Mouse (Mus musculus): ENCODE data around the gene D6Wsu163e. TPM values are rescaled to one million over a fixed set of nuclear protein-coding genes. Genes with fewer than 3 reads are reported as not detected.

Gene D6Wsu163e
- polyA plus RNA-seq, 1 experiment from 2014 or later: 13.8 TPM

DNA sequence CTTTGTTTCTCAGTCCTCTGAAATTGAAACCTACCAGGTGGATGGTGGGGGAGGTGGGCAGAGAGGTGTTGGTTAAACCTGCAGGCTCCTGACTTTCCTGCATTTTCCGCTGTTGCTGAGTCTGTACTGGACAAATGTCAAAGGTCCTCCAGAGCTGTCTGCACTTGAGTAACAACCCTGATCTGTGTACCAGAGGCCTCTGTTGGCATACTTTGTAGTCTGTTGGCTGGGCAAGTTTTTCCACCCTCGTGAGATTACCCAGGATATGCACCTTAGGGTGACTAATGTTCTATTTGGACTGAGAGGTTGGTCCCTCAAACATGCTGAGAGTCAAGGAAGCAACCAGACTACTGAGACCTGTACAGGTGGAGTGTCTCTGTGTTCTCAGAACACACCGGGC, 66.8 kb downstream of the D6Wsu163e start:
- no peak overlapping the region for H3K27ac ChIP-seq (replicated peaks in 1 of 2; ENCODE audit: control insufficient read depth in 1 of 2, insufficient read depth in 1 of 2, low read depth in 2 of 2, low read length in 2 of 2)

DNA sequence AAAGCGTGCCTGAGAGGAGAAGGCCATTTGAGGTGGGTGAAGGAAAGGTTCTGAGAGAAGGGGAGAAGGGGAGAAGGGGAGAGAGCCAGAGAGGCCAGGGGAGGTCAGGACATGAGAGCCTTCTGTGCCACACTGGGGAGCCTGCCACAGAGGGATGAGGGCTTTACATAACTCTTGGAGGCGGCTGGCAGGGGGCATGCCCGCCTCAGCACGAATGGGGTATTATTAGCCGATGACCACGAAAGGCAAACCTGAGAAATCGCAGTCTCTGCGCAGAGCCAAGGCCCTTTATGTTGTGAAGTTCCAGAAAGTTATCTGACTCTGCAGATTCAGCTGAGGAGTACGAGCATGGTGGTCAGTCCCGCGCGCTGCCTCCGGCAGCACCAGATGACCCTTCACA, 70.3 kb downstream of the D6Wsu163e start:
- WGBS: 86% methylated on average over 13 of the region's 13 CpGs

More for the DNA sequence above, 66.8 kb downstream of the D6Wsu163e start:
- H3K4me1 ChIP-seq (ENCODE audit: control insufficient read depth in 2 of 2, insufficient read depth in 2 of 2, low read length in 2 of 2): no peaks in the 10 kb centered on the region; a peak in 1 of 4 replicates
- H3K36me3 ChIP-seq (ENCODE audit: control insufficient read depth, insufficient read depth, low read length): no peaks in the 10 kb centered on the region
- no peak overlapping the region for H3K9ac ChIP-seq (ENCODE audit: low read length)
- H3K4me2 ChIP-seq (ENCODE audit: low read length): no peak overlapping the region
- no peak for ATAC-seq (ENCODE audit: insufficient number of reproducible peaks, insufficient read depth, low FRiP score, low read depth)
- no peak overlapping the region for H3K4me3 ChIP-seq (ENCODE audit: control insufficient read depth in 1 of 2, insufficient read depth in 1 of 2, low read depth in 1 of 2, low read length in 2 of 2)
- no peaks in the 10 kb centered on the region for H3K27me3 ChIP-seq (ENCODE audit: control insufficient read depth, insufficient read depth, low read length)
- no peaks in the 10 kb centered on the region for H3K9me3 ChIP-seq (ENCODE audit: control insufficient read depth, low read length)
- 70% methylated on average over 3 of the region's 3 CpGs for WGBS

DNA sequence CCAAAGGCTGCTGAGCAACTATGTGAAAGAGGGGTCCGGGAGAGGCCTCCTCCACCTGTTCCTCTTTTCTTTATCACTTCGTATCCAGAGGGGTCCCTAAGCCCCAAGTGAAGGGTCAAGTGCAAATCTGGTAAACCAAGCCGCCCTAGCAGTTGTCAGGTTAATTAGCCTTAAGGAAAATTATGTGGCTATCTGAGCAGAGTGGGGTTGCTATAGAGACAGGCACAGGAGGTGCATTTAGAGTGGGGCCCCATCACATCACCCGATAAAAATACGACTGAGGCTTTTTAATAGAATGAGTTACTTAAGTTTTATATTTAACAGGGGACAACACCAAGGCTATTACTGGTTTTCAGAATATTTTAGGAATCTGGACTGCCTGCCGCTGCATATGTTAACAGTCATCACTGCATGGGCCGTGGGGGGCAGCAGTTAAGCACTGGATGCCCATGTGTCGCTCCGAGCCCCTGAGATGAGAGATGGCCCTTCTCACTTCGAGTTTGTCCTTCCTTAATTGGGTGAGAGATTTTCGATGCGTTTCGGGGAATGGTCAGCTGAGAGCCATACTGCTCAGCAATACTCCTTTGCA, 72.3 kb downstream of the D6Wsu163e start:
- ATAC-seq (ENCODE audit: insufficient number of reproducible peaks, insufficient read depth, low FRiP score, low read depth): no peak
- Histone ChIP-seq H3K36me3 (ENCODE audit: control insufficient read depth, insufficient read depth, low read length) (no peaks in the 10 kb centered on the region), H3K9ac (ENCODE audit: low read length) (no peak overlapping the region), H3K4me1 (ENCODE audit: control insufficient read depth in 2 of 2, insufficient read depth in 2 of 2, low read length in 2 of 2) (peaks cover 6 to 8% of the 10 kb centered on the region in 2 experiments; a peak in 3 of 4 replicates), H3K4me3 (ENCODE audit: control insufficient read depth in 1 of 2, insufficient read depth in 1 of 2, low read depth in 1 of 2, low read length in 2 of 2) (no peak overlapping the region), H3K4me2 (ENCODE audit: low read length) (no peak overlapping the region), H3K9me3 (ENCODE audit: control insufficient read depth, low read length) (no peaks in the 10 kb centered on the region), H3K27me3 (ENCODE audit: control insufficient read depth, insufficient read depth, low read length) (no peaks in the 10 kb centered on the region), H3K27ac (replicated peaks in 1 of 2; ENCODE audit: control insufficient read depth in 1 of 2, insufficient read depth in 1 of 2, low read depth in 2 of 2, low read length in 2 of 2) (no peak overlapping the region)
- 77% methylated on average over 13 of the region's 13 CpGs for WGBS

More for the DNA sequence above, 70.3 kb downstream of the D6Wsu163e start:
- no peak overlapping the region for H3K9ac ChIP-seq (ENCODE audit: low read length)
- no peaks in the 10 kb centered on the region for H3K9me3 ChIP-seq (ENCODE audit: control insufficient read depth, low read length)
- ATAC-seq (ENCODE audit: insufficient number of reproducible peaks, insufficient read depth, low FRiP score, low read depth): no peak
- H3K4me3 ChIP-seq (ENCODE audit: control insufficient read depth in 1 of 2, insufficient read depth in 1 of 2, low read depth in 1 of 2, low read length in 2 of 2): no peak overlapping the region
- no peak overlapping the region for H3K4me2 ChIP-seq (ENCODE audit: low read length)
- H3K36me3 ChIP-seq (ENCODE audit: control insufficient read depth, insufficient read depth, low read length): no peaks in the 10 kb centered on the region
- H3K27ac ChIP-seq (replicated peaks in 1 of 2; ENCODE audit: control insufficient read depth in 1 of 2, insufficient read depth in 1 of 2, low read depth in 2 of 2, low read length in 2 of 2): no peak overlapping the region
- H3K4me1 ChIP-seq (ENCODE audit: control insufficient read depth in 2 of 2, insufficient read depth in 2 of 2, low read length in 2 of 2): peaks cover 3% of the 10 kb centered on the region in 2 experiments; a peak in 3 of 4 replicates
- no peaks in the 10 kb centered on the region for H3K27me3 ChIP-seq (ENCODE audit: control insufficient read depth, insufficient read depth, low read length)

DNA sequence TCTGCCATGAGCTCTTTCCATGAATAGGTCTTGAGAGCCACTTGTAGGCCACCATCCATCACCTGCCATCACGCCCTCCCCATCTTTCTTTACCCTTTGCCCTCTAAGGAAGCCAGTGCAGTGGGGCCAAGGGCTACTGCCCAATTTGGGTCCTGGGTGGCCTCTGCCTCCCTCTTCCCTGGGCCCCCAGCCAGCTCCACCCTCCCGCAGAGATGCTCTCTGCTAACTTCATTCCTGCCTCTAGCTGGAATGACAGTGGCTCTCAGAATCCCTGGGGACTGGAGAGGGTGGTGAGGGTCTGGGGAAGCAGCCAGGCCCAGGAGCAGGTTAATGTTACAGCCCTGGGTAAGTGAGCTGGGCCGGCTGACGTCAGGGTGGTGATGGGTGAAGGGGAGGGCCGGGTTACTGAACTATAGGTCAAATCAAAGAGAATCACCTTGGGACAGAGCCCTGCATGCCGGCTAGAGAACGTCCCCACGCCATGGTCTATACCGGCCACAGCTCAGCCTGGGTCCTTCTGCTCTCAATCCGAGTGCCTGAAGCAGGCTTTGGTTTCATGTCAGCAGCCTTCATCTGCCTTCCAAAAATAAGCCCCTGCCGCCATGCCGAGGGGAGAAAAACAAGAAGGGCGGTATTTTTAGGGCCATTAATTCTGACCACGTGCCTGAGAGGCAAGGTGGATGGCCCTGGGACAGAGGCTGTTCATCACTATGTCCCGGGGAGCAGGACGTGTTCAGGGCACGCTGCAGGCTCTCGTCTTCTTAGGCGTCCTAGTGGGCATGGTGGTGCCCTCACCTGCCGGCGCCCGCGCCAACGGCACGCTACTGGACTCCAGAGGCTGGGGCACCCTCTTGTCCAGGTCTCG, 75.4 kb downstream of the D6Wsu163e start, which contains the start of gene Fgf6:
Gene Fgf6 (plus strand): TSS at position 681 of the 865 bp plus-strand sequence.
- no peak; the same call in 1 of the 2 replicates for ATAC-seq (ENCODE audit: insufficient number of reproducible peaks, insufficient read depth, low FRiP score, low read depth)
- no peak within 1 kb of the TSS for H3K27ac ChIP-seq (replicated peaks in 1 of 2; ENCODE audit: control insufficient read depth in 1 of 2, insufficient read depth in 1 of 2, low read depth in 2 of 2, low read length in 2 of 2)

DNA sequence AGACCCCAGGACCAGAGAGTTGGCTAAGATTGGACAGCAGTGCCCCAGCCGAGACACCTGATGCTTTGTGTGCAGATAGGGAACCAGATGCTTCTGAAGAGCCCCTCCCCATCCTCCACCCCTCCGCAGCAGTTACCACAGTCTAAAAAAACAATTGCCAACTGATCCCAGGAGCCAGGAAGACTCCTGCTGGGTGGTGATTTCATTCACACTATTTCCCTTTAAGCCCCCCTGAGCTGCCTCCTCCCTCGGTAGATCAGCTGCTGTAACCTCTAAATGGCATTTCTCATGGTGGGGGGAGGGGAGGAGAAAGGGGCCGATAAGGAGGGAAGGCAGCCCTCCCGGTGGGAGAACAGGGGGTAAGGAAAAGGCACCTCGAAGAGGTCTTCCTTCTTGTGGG, 79.5 kb downstream of the D6Wsu163e start:
- no peaks in the 10 kb centered on the region for H3K36me3 ChIP-seq (ENCODE audit: control insufficient read depth, insufficient read depth, low read length)
- H3K9ac ChIP-seq (ENCODE audit: low read length): no peak overlapping the region
- H3K9me3 ChIP-seq (ENCODE audit: control insufficient read depth, low read length): no peaks in the 10 kb centered on the region
- ATAC-seq (ENCODE audit: insufficient number of reproducible peaks, insufficient read depth, low FRiP score, low read depth): no peak
- WGBS: 7% methylated on average over 6 of the region's 6 CpGs
- H3K4me2 ChIP-seq (ENCODE audit: low read length): peak overlapping the region; percentile 38
- no peaks in the 10 kb centered on the region for H3K27me3 ChIP-seq (ENCODE audit: control insufficient read depth, insufficient read depth, low read length)
- peaks cover 16% of the 10 kb centered on the region in 2 experiments for H3K4me1 ChIP-seq (ENCODE audit: control insufficient read depth in 2 of 2, insufficient read depth in 2 of 2, low read length in 2 of 2)
- no peak overlapping the region for H3K27ac ChIP-seq (replicated peaks in 1 of 2; ENCODE audit: control insufficient read depth in 1 of 2, insufficient read depth in 1 of 2, low read depth in 2 of 2, low read length in 2 of 2)
- H3K4me3 ChIP-seq (ENCODE audit: control insufficient read depth in 1 of 2, insufficient read depth in 1 of 2, low read depth in 1 of 2, low read length in 2 of 2): no peak overlapping the region

More for the DNA sequence above, 75.4 kb downstream of the D6Wsu163e start, which contains the start of gene Fgf6:
- peak within 1 kb of the TSS; percentile 23 for H3K4me2 ChIP-seq (ENCODE audit: low read length)
- H3K9ac ChIP-seq (ENCODE audit: low read length): no peak within 1 kb of the TSS
- no peaks in the 10 kb centered on the region for H3K36me3 ChIP-seq (ENCODE audit: control insufficient read depth, insufficient read depth, low read length)
- no peak within 1 kb of the TSS for H3K4me3 ChIP-seq (ENCODE audit: control insufficient read depth in 1 of 2, insufficient read depth in 1 of 2, low read depth in 1 of 2, low read length in 2 of 2)
- no peaks in the 10 kb centered on the region for H3K27me3 ChIP-seq (ENCODE audit: control insufficient read depth, insufficient read depth, low read length)
- H3K4me1 ChIP-seq (ENCODE audit: control insufficient read depth in 2 of 2, insufficient read depth in 2 of 2, low read length in 2 of 2): peaks cover 16% of the 10 kb centered on the region in 2 experiments
- no peaks in the 10 kb centered on the region for H3K9me3 ChIP-seq (ENCODE audit: control insufficient read depth, low read length)
- WGBS: 54% methylated on average over 26 of the region's 26 CpGs

DNA sequence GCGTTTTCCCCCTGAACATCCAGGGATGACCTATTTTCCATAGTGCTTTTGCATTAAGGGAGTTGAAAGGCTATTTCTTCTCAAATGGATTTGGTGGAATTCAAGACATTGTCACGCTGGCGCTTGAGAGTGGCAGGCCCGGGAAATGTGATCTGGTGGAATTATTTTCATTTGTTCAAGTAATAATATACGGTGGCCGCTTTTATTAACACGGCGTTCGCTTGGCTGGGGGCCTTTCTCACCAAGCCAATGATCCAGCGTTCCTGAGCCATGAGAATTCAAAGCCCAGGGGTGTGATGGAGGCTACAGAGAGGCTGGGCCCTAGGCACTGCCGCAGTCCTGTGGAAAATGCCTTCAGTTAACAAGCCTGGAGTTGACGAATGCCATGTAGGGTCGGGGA, 80.7 kb downstream of the D6Wsu163e start:
- no peaks in the 10 kb centered on the region for H3K9me3 ChIP-seq (ENCODE audit: control insufficient read depth, low read length)
- H3K27ac ChIP-seq (replicated peaks in 1 of 2; ENCODE audit: control insufficient read depth in 1 of 2, insufficient read depth in 1 of 2, low read depth in 2 of 2, low read length in 2 of 2): no peak overlapping the region
- ATAC-seq (ENCODE audit: insufficient number of reproducible peaks, insufficient read depth, low FRiP score, low read depth): no peak
- no peak overlapping the region for H3K9ac ChIP-seq (ENCODE audit: low read length)
- H3K4me3 ChIP-seq (ENCODE audit: control insufficient read depth in 1 of 2, insufficient read depth in 1 of 2, low read depth in 1 of 2, low read length in 2 of 2): no peak overlapping the region
- H3K36me3 ChIP-seq (ENCODE audit: control insufficient read depth, insufficient read depth, low read length): no peaks in the 10 kb centered on the region
- peaks cover 15% of the 10 kb centered on the region in 2 experiments for H3K4me1 ChIP-seq (ENCODE audit: control insufficient read depth in 2 of 2, insufficient read depth in 2 of 2, low read length in 2 of 2)
- 33% methylated on average over 13 of the region's 13 CpGs for WGBS
- H3K27me3 ChIP-seq (ENCODE audit: control insufficient read depth, insufficient read depth, low read length): no peaks in the 10 kb centered on the region
- H3K4me2 ChIP-seq (ENCODE audit: low read length): no peak overlapping the region

DNA sequence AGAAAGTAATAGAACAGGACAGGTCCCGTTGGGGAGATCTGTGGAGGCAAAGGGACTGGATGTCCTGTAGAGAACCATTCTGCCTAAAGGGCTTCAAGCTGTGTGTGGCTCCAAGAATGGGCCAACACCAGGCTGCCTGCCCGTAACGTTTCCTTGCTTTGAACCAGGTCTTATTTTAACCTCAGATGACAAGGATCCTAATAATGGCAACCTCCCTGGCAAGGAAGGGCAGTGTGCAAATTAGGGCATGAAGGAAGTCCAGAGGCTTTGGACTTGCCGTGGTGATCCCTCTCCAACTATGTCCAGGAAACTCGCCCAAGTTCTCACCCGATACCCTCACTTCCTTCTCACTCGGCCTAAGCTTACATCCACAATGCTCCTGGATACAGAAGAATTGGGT, 85.1 kb downstream of the D6Wsu163e start:
- H3K9ac ChIP-seq (ENCODE audit: low read length): no peak overlapping the region
- H3K4me1 ChIP-seq (ENCODE audit: control insufficient read depth in 2 of 2, insufficient read depth in 2 of 2, low read length in 2 of 2): peaks cover 7% of the 10 kb centered on the region in 2 experiments; a peak in 3 of 4 replicates
- WGBS: 49% methylated on average over 7 of the region's 7 CpGs
- no peak overlapping the region for H3K4me3 ChIP-seq (ENCODE audit: control insufficient read depth in 1 of 2, insufficient read depth in 1 of 2, low read depth in 1 of 2, low read length in 2 of 2)
- no peaks in the 10 kb centered on the region for H3K36me3 ChIP-seq (ENCODE audit: control insufficient read depth, insufficient read depth, low read length)
- no peak overlapping the region for H3K27ac ChIP-seq (replicated peaks in 1 of 2; ENCODE audit: control insufficient read depth in 1 of 2, insufficient read depth in 1 of 2, low read depth in 2 of 2, low read length in 2 of 2)
- H3K27me3 ChIP-seq (ENCODE audit: control insufficient read depth, insufficient read depth, low read length): no peaks in the 10 kb centered on the region
- no peak for ATAC-seq (ENCODE audit: insufficient number of reproducible peaks, insufficient read depth, low FRiP score, low read depth)
- H3K4me2 ChIP-seq (ENCODE audit: low read length): no peak overlapping the region
- H3K9me3 ChIP-seq (ENCODE audit: control insufficient read depth, low read length): no peaks in the 10 kb centered on the region

All from heart, embryonic 14.5 days (tissue).